Mouse (Mus musculus) midbrain, embryonic 16.5 days (tissue): Measurements from ENCODE around the gene Sned1. TPM values are rescaled to one million over a fixed set of nuclear protein-coding genes. Genes with fewer than 3 reads are reported as not detected.

Experiments
- microRNA-seq: library from miRNA; unstranded; fragments of <30 nt; microRNA quantifications from one replicate; pipeline ENCODE4, GENCODE M21; 2017
- polyA plus RNA-seq: library from polyadenylated mRNA; unstranded; fragments of >200 nt; fragmentation: Nextera tagmentation; extraction: Ambion mirVana; gene quantifications from 2 replicates; pipeline ENCODE4 v1.2.1, GENCODE M21; 2015

The Sned1 gene
- polyA plus RNA-seq, 1 experiment from 2014 or later, result 5.5 TPM

Small RNA genes within 50 kb of the gene (microRNA-seq; reads per million reads assigned to microRNA genes)
- gene Mir6901 (not detected), gene Mir6902 (not detected)

Other genes starting within 250 kb of the Sned1 start
- not detected in 2 replicates for gene Aqp12, start 229.5 kb upstream of the Sned1 start, polyA plus RNA-seq
- gene Kif1a, start 133.9 kb upstream of the Sned1 start, polyA plus RNA-seq, result 514 and 519 TPM in 2 replicates
- not detected in 2 replicates for gene Agxt, start 100.6 kb upstream of the Sned1 start, polyA plus RNA-seq
- 0.11 TPM in 1 of 2 replicates, not detected in the other for gene 2310007B03Rik, start 74.9 kb upstream of the Sned1 start, polyA plus RNA-seq
- 0.51 and 0.74 TPM in 2 replicates for gene Crocc2, start 67.1 kb upstream of the Sned1 start, polyA plus RNA-seq
- 32.2 and 34.9 TPM in 2 replicates for gene Mterf4, start 70.1 kb downstream of the Sned1 start, polyA plus RNA-seq
- 53.1 and 56.2 TPM in 2 replicates for gene Ppp1r7, start 107.0 kb downstream of the Sned1 start, polyA plus RNA-seq
- gene Pask, start 107.6 kb downstream of the Sned1 start, polyA plus RNA-seq, result 6.8 and 7.9 TPM in 2 replicates
- gene Ano7, start 138.1 kb downstream of the Sned1 start, polyA plus RNA-seq, result 0.92 and 1.2 TPM in 2 replicates
- gene Hdlbp, start 243.0 kb downstream of the Sned1 start, polyA plus RNA-seq, result 53.5 and 66.7 TPM in 2 replicates